ENCODE assay signal across 8 mouse cellular contexts in genomic region chr12:116262555-116263341, GRCm38 (mm10). TPM values are rescaled to one million over a fixed set of nuclear protein-coding genes. Genes with fewer than 3 reads are reported as not detected.
DNase-seq lines count a peak whose midpoint lies in the region; ATAC-seq and TF ChIP-seq lines count a peak whose summit lies in the region.

TSS of gene Wdr60 (minus strand) at chr12:116263022.

- TF ChIP-seq CTCF in forebrain, postnatal 0 days (IDR thresholded peaks at IDR 0.05; ENCODE audit: low read depth), result no peak; the same call in 1 of the 2 replicates
- no peak for TF ChIP-seq CTCF in lung, embryonic 14.5 days (IDR thresholded peaks at IDR 0.05; ENCODE audit: low read depth)

- H3K4me1 ChIP-seq in ES-E14 (ENCODE audit: control insufficient read depth in 2 of 2, insufficient read depth in 2 of 2, low read length in 2 of 2, poor library complexity in 1 of 2), result no peaks in the 10 kb centered on the region
- 0 out of 2 replicates have a peak, but pooled peaks cover 7% of the 10 kb centered on the region for H3K4me1 ChIP-seq in forebrain, postnatal 0 days (ENCODE audit: insufficient read depth)
- H3K4me1 ChIP-seq in lung, embryonic 14.5 days (ENCODE audit: insufficient read depth), result peaks cover 3% of the 10 kb centered on the region; the same call in 1 of the 2 replicates

- peak within 1 kb of the TSS; percentile 49 for H3K9ac ChIP-seq in ES-E14 (ENCODE audit: insufficient read depth, low read depth, low read length, poor library complexity, severe bottlenecking)
- peak within 1 kb of the TSS; percentile 66 for H3K9ac ChIP-seq in forebrain, postnatal 0 days
- peak within 1 kb of the TSS; percentile 66 for H3K9ac ChIP-seq in lung, embryonic 14.5 days

- in situ Hi-C loops in ES-E14 (cut with MboI; ENCODE audit: low sequenced_read_pairs in 2 of 2, unreplicated experiment in 2 of 2), result no loop called here

- no peaks in the 10 kb centered on the region for H3K36me3 ChIP-seq in ES-E14 (ENCODE audit: control insufficient read depth, insufficient read depth, low read length, poor library complexity, severe bottlenecking)
- H3K36me3 ChIP-seq in forebrain, postnatal 0 days (ENCODE audit: insufficient read depth), result no peaks in the 10 kb centered on the region
- no peaks in the 10 kb centered on the region for H3K36me3 ChIP-seq in lung, embryonic 14.5 days (ENCODE audit: insufficient read depth)

- H3K4me2 ChIP-seq in forebrain, postnatal 0 days (ENCODE audit: low read depth), result peak within 1 kb of the TSS; percentile 65
- peak within 1 kb of the TSS; percentile 79 for H3K4me2 ChIP-seq in lung, embryonic 14.5 days

- 2% methylated on average over 47 of the region's 47 CpGs for WGBS in forebrain, postnatal 0 days
- 3% methylated on average over 47 of the region's 47 CpGs for whole genome bisulfite sequencing in lung, embryonic 14.5 days

- peak within 1 kb of the TSS; percentile 60 for H3K4me3 ChIP-seq in ES-E14 (ENCODE audit: insufficient read depth in 1 of 2, low read depth in 1 of 2, low read length in 2 of 2, poor library complexity in 1 of 2, severe bottlenecking in 1 of 2)
- H3K4me3 ChIP-seq in forebrain, postnatal 0 days (ENCODE audit: low read depth, low read length), result peak within 1 kb of the TSS; percentile 69
- peak within 1 kb of the TSS; percentile 65 for H3K4me3 ChIP-seq in lung, embryonic 14.5 days (ENCODE audit: low read depth, low read length)

- no peaks in the 10 kb centered on the region for H3K27me3 ChIP-seq in forebrain, postnatal 0 days (ENCODE audit: insufficient read depth, low read length)
- no peaks in the 10 kb centered on the region for H3K27me3 ChIP-seq in lung, embryonic 14.5 days (ENCODE audit: insufficient read depth, low read length)

- peak; percentile 98 for ATAC-seq in forebrain, postnatal 0 days
- ATAC-seq in lung, embryonic 14.5 days (ENCODE audit: insufficient read depth), result peak; percentile 99
- peak; percentile 84 for ATAC-seq in neutrophil, adult 5-6 weeks (ENCODE audit: extremely low read depth, insufficient number of reproducible peaks, low FRiP score, poor library complexity, severe bottlenecking)

- no peaks in the 10 kb centered on the region for H3K9me3 ChIP-seq in ES-E14 (ENCODE audit: control insufficient read depth, insufficient read depth, low read depth, low read length)
- no peaks in the 10 kb centered on the region for H3K9me3 ChIP-seq in forebrain, postnatal 0 days (ENCODE audit: low read length)
- H3K9me3 ChIP-seq in lung, embryonic 14.5 days (ENCODE audit: low read depth, low read length), result no peaks in the 10 kb centered on the region

- peak; percentile 66 for DNase-seq in ES-E14 (ENCODE audit: low read depth, low spot score)
- DNase-seq in cerebellum, adult 18-20 months, result peak; percentile 92 to 94
- peak; percentile 91 for DNase-seq in forebrain, postnatal 0 days
- DNase-seq in heart, postnatal 4 days, result peak; percentile 85
- DNase-seq in layer of hippocampus, adult 8-10 months (ENCODE audit: low spot score in 2 of 2), result peak; percentile 78 to 88
- peak; percentile 93 for DNase-seq in lung, embryonic 14.5 days
- peak; percentile 89 for DNase-seq in testis, postnatal 14 days (ENCODE audit: low spot score)

- H3K27ac ChIP-seq in ES-E14 (ENCODE audit: insufficient read depth, low read depth, low read length, poor library complexity, severe bottlenecking), result no peak within 1 kb of the TSS
- peak within 1 kb of the TSS; percentile 80 for H3K27ac ChIP-seq in forebrain, postnatal 0 days (ENCODE audit: low read depth, low read length)
- H3K27ac ChIP-seq in lung, embryonic 14.5 days (ENCODE audit: low read depth), result peak within 1 kb of the TSS; percentile 69

TF ChIP-seq in ES-E14, 5 proteins besides CTCF, POLR2A, EP300 and RAD21:
- no peak for TF ChIP-seq MAFK (IDR thresholded peaks at IDR 0.05; ENCODE audit: insufficient read depth, low read depth, low read length)
- peak; percentile 64; the same call in 1 of the 2 replicates for TF ChIP-seq HCFC1 (IDR thresholded peaks at IDR 0.05; ENCODE audit: borderline replicate concordance, insufficient read depth, low read length)
- TF ChIP-seq ZNF384 (IDR thresholded peaks at IDR 0.05; ENCODE audit: low read depth, low read length), result no peak
- no peak for TF ChIP-seq CHD2 (IDR thresholded peaks at IDR 0.05; ENCODE audit: low read depth, low read length)
- no peak for TF ChIP-seq ZC3H11A (IDR thresholded peaks at IDR 0.05; ENCODE audit: borderline replicate concordance, low read depth, low read length)

RNA-seq across cellular contexts. Expression of gene Wdr60, which starts in this region (rescaled TPM):
- 4.0 and 5.6 TPM in 2 replicates for total RNA-seq in ES-E14 (2012; rRNA removed)
- total RNA-seq in forebrain, postnatal 0 days (2014; rRNA removed), result 9.2 and 14.5 TPM in 2 replicates
- polyA plus RNA-seq in forebrain, postnatal 0 days (2015; fragmentation: Nextera tagmentation; extraction: Ambion mirVana), result 11.1 and 16.4 TPM in 2 replicates
- total RNA-seq in heart, postnatal 4 days (2021), result 1 to 10 TPM; 2.6 to 2.8 TPM
- total RNA-seq in layer of hippocampus, adult 8-10 months (2022), result 10 to 100 TPM; 15.1 to 22.2 (median 19.8) TPM
- 16.4 and 18.2 TPM in 2 replicates for polyA plus RNA-seq in lung, embryonic 14.5 days (2014; fragmentation: Nextera tagmentation; extraction: Ambion mirVana)
- 0.74 and 1.6 TPM in 2 replicates for total RNA-seq in neutrophil, adult 5-6 weeks (2017)
